Mouse (Mus musculus): Measurements from ENCODE around the gene Xcl1.
"Not testable (repeated sequence)": the region's sequence is repeated elsewhere in the genome, so short reads cannot be mapped to it uniquely, and the experiment has no call there.

Gene Xcl1

GRCm38 (mm10) chr1:164935477-164936044, at the start of gene Xcl1:
Gene Xcl1, minus strand, starts transcription at chr1:164935527.
- no peak for DNase-seq (ENCODE audit: extremely low read depth, low read depth, low spot score)

DNA sequence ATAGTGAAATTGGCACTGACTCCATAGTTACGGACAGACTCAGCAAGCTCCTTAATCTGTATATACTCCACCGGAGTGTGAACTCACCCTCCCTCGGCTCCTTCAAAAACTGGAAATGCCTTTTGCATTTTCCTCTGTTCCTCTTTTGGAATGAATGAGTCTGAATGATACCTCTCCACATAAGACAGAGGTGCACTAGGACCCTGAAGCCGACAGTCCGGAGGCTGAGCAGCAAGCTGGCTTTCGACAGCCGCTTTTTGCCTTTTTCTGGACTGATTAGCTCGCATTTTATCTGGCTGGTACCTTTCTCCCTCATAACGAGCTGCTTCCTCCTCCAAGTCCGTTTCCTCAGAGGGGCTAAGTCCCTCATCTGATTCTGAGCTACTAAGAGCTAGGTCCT, 49.4 kb upstream of the Xcl1 start:
- not testable (repeated sequence) for DNase-seq (ENCODE audit: extremely low read depth, low read depth, low spot score)

DNA sequence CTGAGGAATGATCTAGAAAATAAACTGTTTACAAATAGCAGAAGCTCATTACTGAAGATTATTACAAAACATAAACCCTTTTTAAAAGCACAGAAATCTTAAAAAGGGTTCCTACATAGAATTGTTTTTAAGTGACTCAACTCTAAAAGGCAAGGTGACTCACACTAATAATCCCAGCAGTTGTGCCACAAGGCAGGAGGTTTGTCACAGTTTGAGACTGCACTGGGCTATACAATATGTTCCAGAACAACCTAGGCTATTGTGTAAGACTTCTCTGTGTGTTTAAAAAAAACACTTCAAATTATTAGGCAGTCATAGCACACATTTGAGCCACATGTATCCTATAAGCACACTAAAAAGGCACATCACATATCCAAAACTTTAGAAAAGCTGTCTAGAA, 42.0 kb upstream of the Xcl1 start:
- DNase-seq (ENCODE audit: extremely low read depth, low read depth, low spot score) = no peak

GRCm38 (mm10) chr1:164975729-164976128, 40.4 kb upstream of the Xcl1 start:
- no peak for DNase-seq (ENCODE audit: extremely low read depth, low read depth, low spot score)

DNA sequence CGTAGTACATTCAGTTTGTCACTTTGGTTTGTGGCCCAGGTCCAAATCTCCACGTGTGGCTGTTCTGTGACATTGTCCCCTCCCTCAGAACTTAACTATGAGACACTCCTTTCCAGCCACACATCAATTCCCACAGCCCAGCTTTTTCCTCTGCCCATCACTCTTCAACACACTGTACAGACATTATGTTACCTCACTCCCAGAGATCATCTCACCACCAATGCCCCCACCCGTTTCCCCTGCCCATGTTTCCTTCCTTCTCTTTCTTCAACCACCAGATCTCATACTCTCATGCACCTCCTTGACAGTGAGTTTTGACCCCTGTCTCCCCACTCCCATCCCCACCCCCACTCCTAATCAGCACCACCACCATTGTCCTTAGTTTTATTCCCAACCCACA, 39.9 kb upstream of the Xcl1 start:
- DNase-seq (ENCODE audit: extremely low read depth, low read depth, low spot score) = no peak

DNA sequence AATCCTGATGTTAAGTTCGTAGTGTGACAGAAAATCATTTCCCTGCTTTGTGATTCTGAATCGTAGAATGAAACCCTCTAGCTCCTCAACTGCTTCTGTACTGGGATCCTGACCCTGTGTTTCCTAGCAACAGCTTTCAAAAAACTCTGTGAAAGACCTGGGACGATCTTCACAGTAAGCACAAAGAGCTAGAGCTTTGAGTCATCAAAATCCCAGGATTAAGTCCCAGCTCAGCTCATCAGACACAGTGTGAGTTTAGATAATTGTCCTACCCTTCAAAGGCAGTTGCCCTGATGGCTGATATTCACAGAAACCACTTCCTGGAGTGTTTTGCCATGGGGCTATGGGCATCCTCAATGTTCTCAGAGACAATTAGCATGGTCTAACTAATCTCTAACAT, 38.5 kb upstream of the Xcl1 start:
- DNase-seq (ENCODE audit: extremely low read depth, low read depth, low spot score) = no peak

- no peak for DNase-seq (ENCODE audit: extremely low read depth, low read depth, low spot score)
Measured at GRCm38 (mm10) chr1:164973341-164973740, 38.0 kb upstream of the Xcl1 start.

DNA sequence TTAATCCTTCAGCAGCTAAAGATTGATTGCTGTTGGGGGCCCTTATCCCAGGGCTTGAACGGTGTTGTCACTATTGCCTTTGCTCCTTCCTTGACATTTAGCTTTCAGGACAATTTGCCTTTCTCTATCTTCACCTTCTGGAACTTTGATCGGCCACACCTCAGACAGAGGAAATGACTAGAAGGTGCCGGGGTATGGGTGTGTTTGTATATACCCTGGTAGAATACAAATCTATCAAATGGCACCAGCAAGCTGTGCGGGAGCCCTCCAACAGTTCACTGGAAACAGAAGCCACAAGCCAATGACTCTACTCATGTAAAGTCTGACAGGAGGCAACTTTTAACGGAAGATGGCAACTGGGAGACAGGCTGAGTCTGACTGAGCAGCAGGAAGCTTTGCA, 37.4 kb upstream of the Xcl1 start:
- no peak for DNase-seq (ENCODE audit: extremely low read depth, low read depth, low spot score)

DNA sequence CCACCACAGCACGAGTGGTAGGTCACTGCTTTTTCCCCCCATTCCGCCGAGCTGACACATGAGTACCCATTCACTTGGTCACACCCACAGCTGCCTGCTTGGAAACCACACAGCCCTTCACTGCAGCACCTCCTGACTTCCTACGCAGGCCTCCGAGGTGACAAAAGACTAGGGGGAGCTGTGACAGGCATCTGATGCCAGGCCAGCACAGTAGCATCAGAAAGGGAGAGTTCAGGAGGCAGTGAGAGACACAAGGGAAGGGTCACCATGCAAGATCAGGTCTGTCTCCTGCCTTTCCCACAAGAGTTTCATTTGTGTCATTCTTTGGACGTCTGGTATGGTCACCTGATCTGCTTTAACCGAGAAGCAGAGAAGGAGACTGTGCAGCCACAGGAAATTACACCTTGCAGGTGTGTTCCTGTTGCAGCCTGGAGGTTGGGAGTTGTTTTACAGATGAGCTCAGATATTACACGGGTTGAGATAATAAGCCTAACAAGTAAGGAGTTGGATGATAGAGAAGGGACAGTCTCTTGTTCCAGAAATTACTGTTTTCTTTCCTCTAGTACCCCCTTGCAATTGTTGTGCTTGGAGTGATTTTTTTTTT, 30.9 kb upstream of the Xcl1 start:
- DNase-seq (ENCODE audit: extremely low read depth, low read depth, low spot score) = no peak

- no peak for DNase-seq (ENCODE audit: extremely low read depth, low read depth, low spot score)
Measured at GRCm38 (mm10) chr1:164960610-164961009, 25.3 kb upstream of the Xcl1 start.

DNA sequence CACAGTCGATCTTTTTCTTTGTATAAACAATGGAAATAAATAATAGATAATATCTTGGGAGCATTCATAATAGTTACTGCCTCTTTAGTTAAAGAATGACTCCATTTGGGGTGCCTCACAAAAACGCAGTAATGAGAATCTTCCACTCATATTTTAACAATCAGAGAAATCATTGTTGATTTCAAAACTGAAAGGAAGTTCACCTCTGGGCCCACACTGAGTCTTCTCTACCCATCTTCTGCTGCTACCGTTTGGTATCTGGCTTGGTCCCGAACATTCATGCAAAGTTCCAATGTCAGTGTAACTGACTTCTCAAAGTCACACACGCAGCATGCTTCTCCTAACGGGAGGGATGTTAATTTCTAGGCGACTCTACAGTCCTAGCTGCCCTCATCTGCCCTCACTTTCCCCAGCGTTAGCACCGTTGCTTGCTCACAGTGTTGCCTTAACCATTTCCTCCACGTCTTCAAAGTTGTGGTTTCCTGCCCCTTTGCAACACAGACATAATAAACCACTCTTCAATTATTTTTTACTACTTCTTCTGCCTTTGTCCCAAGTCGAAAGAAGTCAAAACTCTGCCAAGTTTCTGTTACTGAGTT, 24.6 kb upstream of the Xcl1 start:
- no peak for DNase-seq (ENCODE audit: extremely low read depth, low read depth, low spot score)

DNA sequence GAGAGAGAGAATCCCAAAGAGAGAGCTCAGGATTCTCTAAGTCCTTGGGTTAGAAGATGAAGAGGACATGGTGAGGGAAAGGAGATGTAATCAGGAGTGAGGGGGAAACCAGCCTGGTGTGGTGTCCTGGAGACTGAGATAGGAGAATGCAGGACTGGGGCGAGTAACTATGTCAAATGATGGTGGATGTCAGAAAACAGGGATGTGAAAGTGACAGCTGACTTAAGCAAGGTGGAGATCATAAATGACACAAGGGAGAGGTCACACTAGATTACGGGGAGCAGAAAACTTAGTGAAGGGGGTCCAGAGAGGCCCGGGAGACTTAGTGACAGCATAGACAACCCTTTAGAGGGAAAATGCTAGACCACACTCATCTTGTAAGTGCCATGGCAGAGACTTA, 23.8 kb upstream of the Xcl1 start:
- no peak for DNase-seq (ENCODE audit: extremely low read depth, low read depth, low spot score)

DNA sequence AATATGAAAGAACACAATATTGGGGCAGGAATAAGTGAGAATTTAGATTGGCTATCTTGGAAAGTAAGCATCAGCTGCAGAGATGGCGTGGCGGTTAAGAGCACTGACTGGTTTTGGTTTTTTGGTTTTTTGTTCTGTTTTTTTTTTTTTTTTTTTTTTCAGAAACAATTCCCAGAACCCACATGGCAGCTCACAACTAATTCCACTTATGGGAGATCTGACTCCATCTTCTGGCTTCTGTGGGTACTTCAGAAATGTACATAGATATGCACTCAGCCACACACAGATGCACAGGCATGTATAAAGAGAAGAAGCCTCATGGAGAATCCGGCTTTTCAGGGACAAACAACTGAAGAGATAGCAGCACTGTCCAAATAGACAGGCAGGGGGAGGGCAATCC, 22.6 kb upstream of the Xcl1 start:
- DNase-seq (ENCODE audit: extremely low read depth, low read depth, low spot score) = no peak

- no peak for DNase-seq (ENCODE audit: extremely low read depth, low read depth, low spot score)
Measured at GRCm38 (mm10) chr1:164956725-164957399, 21.5 kb upstream of the Xcl1 start.

DNA sequence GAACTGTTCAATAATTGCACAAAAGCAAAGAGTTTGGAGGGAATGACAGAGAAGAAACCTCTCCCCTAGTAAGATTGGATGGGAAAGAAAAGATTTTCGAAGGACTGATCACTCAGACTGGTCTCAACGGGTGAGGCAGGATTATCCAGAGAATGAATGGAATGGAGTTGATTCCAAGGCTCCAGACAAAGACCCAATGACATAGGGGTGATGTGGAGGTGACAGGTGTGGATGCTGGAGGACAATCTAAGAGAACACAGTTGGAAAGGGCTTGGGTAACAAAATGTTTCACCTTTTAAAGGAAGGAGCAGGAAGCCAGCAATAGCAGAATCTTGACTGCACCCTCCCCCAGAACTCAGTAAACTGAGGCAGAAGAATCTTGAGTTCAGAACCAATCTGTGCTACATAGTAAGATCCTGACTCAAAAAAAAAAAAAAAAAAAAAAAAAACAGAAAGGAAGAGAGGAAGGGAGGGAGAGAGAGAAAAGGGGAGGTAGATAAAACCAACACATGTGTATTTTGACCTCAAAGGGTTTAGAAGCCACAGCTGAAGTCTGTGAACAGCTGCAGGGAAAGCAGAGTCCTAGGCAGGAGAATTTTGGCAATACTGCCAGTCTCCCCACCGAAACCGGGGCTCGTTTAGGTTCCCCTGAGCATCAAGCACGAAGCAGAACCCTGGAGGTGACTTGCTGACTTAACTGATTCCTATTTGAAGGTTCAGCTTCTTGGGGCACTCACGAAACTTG, 20.3 kb upstream of the Xcl1 start:
- DNase-seq (ENCODE audit: extremely low read depth, low read depth, low spot score) = no peak

DNA sequence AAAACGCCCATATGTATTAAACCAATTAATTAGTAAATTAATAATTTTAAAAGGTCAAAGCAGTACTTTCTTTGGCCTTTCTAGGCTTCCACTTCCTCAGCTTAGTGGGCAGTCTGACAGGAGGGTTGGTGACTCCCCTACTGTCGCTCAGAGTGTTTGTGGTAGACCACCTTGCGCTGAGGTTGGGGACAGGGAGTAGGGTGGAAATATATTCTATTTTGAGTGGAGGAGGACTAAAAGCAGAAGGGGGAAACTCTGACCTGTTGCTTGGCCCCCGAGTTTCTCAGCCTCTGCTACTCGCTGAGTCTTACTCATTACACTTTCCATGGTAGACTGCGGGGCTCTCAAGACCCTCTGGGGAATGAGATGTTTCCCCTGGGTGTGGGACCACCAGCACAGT, 18.2 kb upstream of the Xcl1 start:
- no peak for DNase-seq (ENCODE audit: extremely low read depth, low read depth, low spot score)

GRCm38 (mm10) chr1:164936060-164936459, 733 bp upstream of the Xcl1 start:
- DNase-seq (ENCODE audit: extremely low read depth, low read depth, low spot score) = no peak

DNA sequence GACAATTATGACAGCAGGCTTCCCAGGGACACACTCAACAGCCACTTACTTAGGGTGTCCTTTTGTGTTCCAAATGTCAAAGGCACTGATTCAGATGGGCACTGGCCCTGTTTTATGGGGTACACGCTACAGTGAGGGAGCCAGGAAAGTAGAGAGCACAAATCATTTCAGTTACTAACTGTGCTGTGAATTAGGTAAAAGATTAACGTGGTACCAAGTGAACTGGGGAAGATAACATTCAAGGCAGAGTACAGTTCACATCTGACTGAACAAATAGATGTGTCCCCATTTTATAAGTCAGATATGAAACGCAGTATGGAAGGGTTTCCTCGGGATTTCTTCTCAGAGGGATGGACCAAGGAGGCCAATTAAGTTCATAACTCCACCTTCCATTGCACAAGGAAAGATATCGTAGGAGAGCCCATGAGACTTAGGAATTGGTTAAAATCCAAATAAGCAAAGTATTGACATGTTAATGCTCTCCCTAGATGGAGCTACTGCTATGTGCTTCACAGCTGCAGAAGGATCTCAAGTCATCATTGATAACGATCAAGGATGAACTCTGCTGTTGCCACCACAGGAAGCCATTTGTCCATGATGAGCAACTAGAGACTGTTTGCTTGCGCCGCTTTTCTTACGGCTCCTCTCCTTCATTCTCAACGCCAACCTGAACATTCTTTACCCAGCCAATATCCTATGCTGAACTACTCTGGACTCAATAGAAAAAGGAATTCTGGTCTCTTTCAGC, 1.7 kb downstream of the Xcl1 start:
- no peak for DNase-seq (ENCODE audit: extremely low read depth, low read depth, low spot score)

DNA sequence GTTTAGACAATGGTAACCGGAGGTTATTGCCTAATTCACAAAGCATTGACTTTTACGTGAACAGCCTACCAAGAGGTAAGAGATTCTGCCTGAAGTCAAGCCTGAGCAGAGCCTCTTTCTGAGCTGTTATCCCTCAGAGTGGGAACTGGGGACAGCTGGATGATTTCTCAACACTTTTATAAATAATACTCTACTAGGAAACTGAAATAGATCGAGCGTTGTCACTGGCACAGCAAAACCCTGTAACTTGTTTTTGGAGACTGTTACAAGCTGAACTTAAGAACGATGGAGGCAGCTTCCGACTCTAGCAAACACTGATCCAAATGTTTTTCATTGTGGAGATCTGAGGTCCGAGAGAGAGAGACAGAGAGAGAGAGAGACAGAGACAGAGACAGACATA, 4.2 kb downstream of the Xcl1 start:
- no peak for DNase-seq (ENCODE audit: extremely low read depth, low read depth, low spot score)

DNA sequence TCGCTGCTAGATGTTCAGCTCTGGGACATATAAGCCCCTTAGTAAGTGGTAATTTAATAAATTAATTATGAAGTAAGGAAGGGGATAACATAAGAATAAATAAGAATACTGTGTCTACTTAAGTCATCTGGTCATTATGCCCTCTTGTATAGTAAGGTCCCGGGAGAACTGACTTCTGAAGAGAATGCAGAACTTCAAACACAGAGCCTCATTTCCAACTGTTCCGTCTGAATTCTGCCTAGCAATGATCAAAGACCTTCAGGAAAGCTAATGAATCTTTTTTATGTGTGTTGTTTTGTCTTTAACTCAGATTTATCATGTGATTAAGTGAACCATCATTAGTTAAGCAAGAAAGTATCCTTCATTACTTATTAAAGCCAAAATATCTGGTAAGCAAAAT, 5.3 kb downstream of the Xcl1 start:
- no peak for DNase-seq (ENCODE audit: extremely low read depth, low read depth, low spot score)

Data from fat pad, adult 2 months (tissue).